Mouse (Mus musculus) liver, adult 2 months (tissue): ENCODE results near the gene C130026I21Rik.
"Not testable (repeated sequence)": the region's sequence is repeated elsewhere in the genome, so short reads cannot be mapped to it uniquely, and the experiment has no call there.

Source experiments
- CTCF ChIP-seq: fragments of 200-500 bp; IDR thresholded peaks from 2 replicates; pipeline ENCODE4 v1.5.1; 2011; ENCODE audit warnings: low read depth, low read length, control low read depth
- POLR2A ChIP-seq: fragments of 200-500 bp; IDR thresholded peaks from 2 replicates; pipeline ENCODE4 v1.6.1; 2011; ENCODE audit warnings: low read length, control low read depth; ENCODE audit not compliant: insufficient read depth; ENCODE audit errors: extremely low read depth

- not testable (repeated sequence) for TF ChIP-seq CTCF, POLR2A
Observed at GRCm38 (mm10) chr1:84989044-84989443, 281.3 kb downstream of the C130026I21Rik start.
